In the genomic region with DNA sequence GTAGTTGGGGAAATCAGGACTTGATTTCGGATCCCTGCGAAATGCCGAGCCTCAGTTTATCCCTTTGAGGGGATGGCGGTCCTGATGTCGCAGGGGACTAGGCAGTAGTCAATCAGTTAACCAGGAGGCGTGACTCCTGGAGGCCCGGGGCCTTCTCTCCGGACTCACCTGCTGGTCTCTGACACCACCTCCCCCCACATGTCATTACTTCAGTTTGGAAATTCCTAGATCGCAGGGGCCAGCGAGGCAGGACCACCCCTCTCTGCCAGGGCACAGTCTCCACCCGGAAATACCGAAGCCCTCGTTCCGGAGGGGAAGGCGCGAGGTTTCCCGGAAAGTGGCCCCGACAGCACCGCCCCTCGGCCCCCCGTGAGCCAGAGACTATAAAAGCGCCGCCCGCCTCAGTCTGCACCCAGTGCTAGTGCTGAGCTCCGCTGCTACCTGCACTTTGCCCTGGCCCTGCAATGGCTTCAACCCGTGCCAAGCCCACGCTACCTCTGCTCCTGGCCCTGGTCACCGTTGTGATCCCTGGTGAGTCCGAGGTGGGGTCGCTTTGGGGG, we compare ENCODE assay signal across 8 mouse cellular contexts. TPM values are rescaled to one million over a fixed set of nuclear protein-coding genes. Genes with fewer than 3 reads are reported as not detected.
A peak's percentile ranks its signal among the peaks of the same experiment; 100 is the strongest.
DNase-seq lines count a peak whose midpoint lies in the region.

A gene (plus strand): TSS at position 415 of the 560 bp plus-strand sequence.

- WGBS in forebrain, embryonic 10.5 days, result 1% methylated on average over 30 of the region's 30 CpGs

- no peak within 1 kb of the TSS for H3K27ac ChIP-seq in forebrain, embryonic 10.5 days

- H3K36me3 ChIP-seq in forebrain, embryonic 10.5 days (replicated peaks), result no peaks in the 10 kb centered on the region

- peaks cover 63% of the 10 kb centered on the region for H3K27me3 ChIP-seq in forebrain, embryonic 10.5 days (ENCODE audit: poor library complexity, severe bottlenecking)

- DNase-seq in embryo, embryonic 9.5 days (ENCODE audit: extremely low spot score), result peak; percentile 29
- DNase-seq in embryo, embryonic 10.5 days (ENCODE audit: low spot score), result no peak
- DNase-seq in forebrain, embryonic 10.5 days (ENCODE audit: extremely low spot score, low spot score), result no peak
- peak; percentile 67 to 75 for DNase-seq in heart, postnatal 10 days
- DNase-seq in kidney, postnatal 14 days, result peak; percentile 90
- peak; percentile 89 to 90 for DNase-seq in lung, postnatal 4 days
- DNase-seq in spleen, postnatal 14 days (ENCODE audit: low spot score in 2 of 2), result peak; percentile 63 to 77
- no peak for DNase-seq in adipocyte (ENCODE audit: low spot score)

- peak within 1 kb of the TSS; percentile 45 for H3K4me3 ChIP-seq in forebrain, embryonic 10.5 days

- no peaks in the 10 kb centered on the region for H3K9me3 ChIP-seq in forebrain, embryonic 10.5 days

- H3K4me1 ChIP-seq in forebrain, embryonic 10.5 days, result peaks cover 20% of the 10 kb centered on the region

- intact Hi-C loops in heart, postnatal 10 days (cut with DNase I), result no loop called here

RNA-seq across cellular contexts. Expression of the gene that starts here (rescaled TPM):
- polyA plus RNA-seq in forebrain, embryonic 10.5 days (2016; fragmentation: Nextera tagmentation; extraction: Ambion mirVana), result 4.1 and 5.8 TPM in 2 replicates
- total RNA-seq in heart, postnatal 10 days (2021), result 1 to 10 TPM; 8.9 to 9.5 TPM

Comparison
In these comparisons a context has a peak if more than half of its experiments do, and no peak if none do; other contexts are left out.
1. DNase-seq: peak in embryo, embryonic 9.5 days (single experiment), heart, postnatal 10 days (2 of 2), kidney, postnatal 14 days (single experiment), lung, postnatal 4 days (2 of 2) and spleen, postnatal 14 days (2 of 2); none in embryo, embryonic 10.5 days (single experiment), forebrain, embryonic 10.5 days (single experiment) and adipocyte (single experiment).